Mouse (Mus musculus): ENCODE measurements around the gene Tbx10. TPM values are rescaled to one million over a fixed set of nuclear protein-coding genes. Genes with fewer than 3 reads are reported as not detected.
"Not testable (repeated sequence)": the region's sequence is repeated elsewhere in the genome, so short reads cannot be mapped to it uniquely, and the experiment has no call there.

Tbx10 gene
- polyA plus RNA-seq, 2 experiments from 2014 or later = not detected

DNA sequence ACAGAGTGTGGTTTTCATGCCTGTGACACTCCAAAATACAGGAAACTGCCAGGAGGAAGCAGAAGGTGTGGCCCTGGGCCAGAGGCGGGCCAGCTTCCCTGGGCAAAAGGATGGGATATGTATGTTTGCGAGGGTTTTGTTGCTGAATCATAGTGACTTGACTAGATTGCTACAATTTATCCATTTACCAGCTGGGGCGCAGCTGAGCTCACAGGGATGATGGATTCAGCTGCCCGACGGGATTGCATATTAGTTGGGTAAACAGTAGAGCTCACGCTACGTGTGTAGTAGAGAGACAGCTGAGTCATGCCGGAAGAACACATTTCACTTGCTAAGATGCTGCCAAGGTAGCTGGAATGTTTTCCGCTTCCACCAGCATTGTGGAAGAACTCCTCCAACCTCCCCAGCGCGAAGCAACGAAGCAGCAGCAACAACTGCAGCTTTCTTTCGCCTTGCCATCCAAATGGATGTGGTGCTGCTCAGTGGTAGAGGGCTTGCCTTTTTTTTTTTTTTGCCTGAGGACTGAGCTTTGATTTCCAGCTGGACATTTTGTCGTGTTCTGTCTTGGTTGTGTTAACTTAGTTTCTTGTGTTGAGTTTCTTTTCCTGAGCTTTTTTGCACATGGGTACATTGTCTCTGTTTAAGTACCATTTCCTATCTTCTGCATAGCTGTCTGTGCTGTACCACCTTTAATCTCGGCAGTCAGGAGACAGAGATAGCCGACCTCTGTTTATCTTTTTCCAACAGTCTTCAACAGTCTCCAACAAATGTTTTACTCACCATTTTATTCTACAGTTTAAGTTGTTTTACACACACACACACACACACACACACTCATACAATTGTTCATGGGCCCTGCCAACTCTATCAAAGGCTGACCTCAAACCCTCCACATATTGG, 53.7 kb downstream of the Tbx10 start, which contains the start of gene Gstp2:
Gene Gstp2, minus strand, starts transcription at position 58 of the 900 bp plus-strand sequence.
- no peak for ATAC-seq

DNA sequence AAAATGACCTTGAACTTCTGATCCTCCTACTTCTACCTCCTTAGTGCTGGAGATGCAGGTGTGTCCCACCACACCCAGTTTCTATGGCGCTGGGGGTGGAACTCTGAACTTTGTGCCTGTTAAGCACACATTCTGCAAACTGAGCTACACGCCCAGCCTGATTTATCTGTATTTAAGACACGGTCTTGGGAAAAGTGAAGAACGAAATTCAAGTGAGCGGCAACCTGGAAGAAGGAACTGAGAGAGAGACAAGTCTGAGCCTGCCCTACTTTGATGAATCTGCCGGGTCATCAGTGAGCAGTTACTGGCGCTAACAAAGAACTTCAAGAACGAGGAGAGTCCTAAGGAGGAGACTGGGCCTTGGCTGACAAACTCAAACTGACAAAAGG, 54.3 kb downstream of the Tbx10 start:
- no peak for ATAC-seq

DNA sequence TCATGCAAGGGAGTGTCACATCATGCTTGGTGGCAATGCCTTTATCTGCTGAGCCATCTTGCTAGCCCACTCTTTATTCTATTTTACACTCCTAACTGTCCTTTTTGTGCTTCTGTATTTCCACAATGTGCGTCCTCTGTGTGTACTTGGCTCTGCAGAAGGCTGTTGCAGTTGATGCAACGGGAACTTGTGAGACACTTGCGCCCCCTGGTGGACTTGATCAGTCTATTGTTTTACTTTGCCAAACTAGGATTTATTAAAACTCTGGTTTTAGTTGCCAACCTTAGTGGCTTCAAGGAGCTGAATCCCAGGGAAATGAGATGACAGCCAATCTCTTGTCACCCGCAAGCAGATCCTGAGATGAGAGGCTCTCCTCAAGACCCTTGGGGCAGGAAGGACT, 55.3 kb downstream of the Tbx10 start:
- ATAC-seq = no peak

DNA sequence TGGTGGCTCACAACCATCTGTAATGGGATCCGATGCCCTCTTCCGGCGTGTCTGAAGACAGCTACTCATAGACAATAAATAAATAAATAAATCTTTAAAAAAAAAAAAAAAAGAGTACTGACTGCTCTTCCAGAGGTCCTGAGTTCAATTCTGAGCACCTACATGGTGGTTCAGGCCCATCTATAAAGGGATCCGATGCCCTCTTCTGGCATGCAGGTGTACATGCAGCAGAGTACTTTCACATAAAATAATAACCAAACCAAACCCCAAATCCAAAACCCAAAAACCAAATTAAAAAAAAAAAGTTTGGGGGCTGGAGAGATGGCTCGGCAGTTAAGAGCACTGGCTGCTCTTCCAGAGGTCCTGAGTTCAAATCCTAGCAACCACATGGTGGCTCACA, 56.5 kb downstream of the Tbx10 start:
- not testable (repeated sequence) for ATAC-seq

Other genes starting within 250 kb of the Tbx10 start
- 10 to 100 TPM; 25.0 to 32.4 TPM for gene Kmt5b, start 225.3 kb upstream of the Tbx10 start, polyA plus RNA-seq (2017; shearing (Covaris generic))
- 1 to 10 TPM; 3.0 to 3.2 TPM for gene Chka, start 141.0 kb upstream of the Tbx10 start, polyA plus RNA-seq (2017; shearing (Covaris generic))
- 10 to 100 TPM; 36.2 to 70.0 TPM for gene Tcirg1, start 85.6 kb upstream of the Tbx10 start, polyA plus RNA-seq (2017; shearing (Covaris generic))
- 100 to 1,000 TPM; 262 to 298 TPM for gene Ndufs8, start 80.0 kb upstream of the Tbx10 start, polyA plus RNA-seq (2017; shearing (Covaris generic))
- under 1 TPM in 1 of 2 experiments, not detected in 1; 0.83 TPM for gene Aldh3b1, start 62.9 kb upstream of the Tbx10 start, polyA plus RNA-seq (2017; shearing (Covaris generic))
- 10 to 100 TPM; 17.1 to 21.8 TPM for gene Unc93b1, start 57.6 kb upstream of the Tbx10 start, polyA plus RNA-seq (2017; shearing (Covaris generic))
- not detected for gene Aldh3b3, start 34.1 kb upstream of the Tbx10 start, polyA plus RNA-seq (2017; shearing (Covaris generic))
- gene Aldh3b2, start 20.4 kb upstream of the Tbx10 start, polyA plus RNA-seq (2017; shearing (Covaris generic)) = not detected
- 1 to 10 TPM; 1.2 to 1.6 TPM for gene Acy3, start 6.2 kb upstream of the Tbx10 start, polyA plus RNA-seq (2017; shearing (Covaris generic))
- 10 to 100 TPM; 17.3 to 17.8 TPM for gene Nudt8, start 7.8 kb downstream of the Tbx10 start, polyA plus RNA-seq (2017; shearing (Covaris generic))
- gene Gm49405, start 7.9 kb downstream of the Tbx10 start, polyA plus RNA-seq (2017; shearing (Covaris generic)) = under 1 TPM; 0.19 to 0.42 TPM
- gene Doc2g, start 10.6 kb downstream of the Tbx10 start, polyA plus RNA-seq (2017; shearing (Covaris generic)) = 1 to 10 TPM in 1 of 2 experiments, under 1 TPM in 1; 0.45 to 1.5 TPM
- 100 to 1,000 TPM; 129 to 134 TPM for gene Ndufv1, start 20.1 kb downstream of the Tbx10 start, polyA plus RNA-seq (2017; shearing (Covaris generic))
- 100 to 1,000 TPM; 481 to 485 TPM for gene Gstp1, start 45.2 kb downstream of the Tbx10 start, polyA plus RNA-seq (2017; shearing (Covaris generic))
- gene Gstp2, start 53.3 kb downstream of the Tbx10 start, polyA plus RNA-seq (2017; shearing (Covaris generic)) = 10 to 100 TPM; 11.1 to 23.5 TPM
- gene Gstp3, start 66.8 kb downstream of the Tbx10 start, polyA plus RNA-seq (2017; shearing (Covaris generic)) = 100 to 1,000 TPM; 202 to 218 TPM
- gene Cabp2, start 88.8 kb downstream of the Tbx10 start, polyA plus RNA-seq (2017; shearing (Covaris generic)) = not detected
- 100 to 1,000 TPM; 372 to 419 TPM for gene Cdk2ap2, start 104.4 kb downstream of the Tbx10 start, polyA plus RNA-seq (2017; shearing (Covaris generic))
- gene Pitpnm1, start 107.2 kb downstream of the Tbx10 start, polyA plus RNA-seq (2017; shearing (Covaris generic)) = 10 to 100 TPM; 89.9 to 91.4 TPM
- 100 to 1,000 TPM; 171 to 215 TPM for gene Aip, start 133.1 kb downstream of the Tbx10 start, polyA plus RNA-seq (2017; shearing (Covaris generic))
- not detected for gene Gpr152, start 147.0 kb downstream of the Tbx10 start, polyA plus RNA-seq (2017; shearing (Covaris generic))
- gene Cabp4, start 151.3 kb downstream of the Tbx10 start, polyA plus RNA-seq (2017; shearing (Covaris generic)) = 1 to 10 TPM; 1.1 to 1.4 TPM
- gene Coro1b, start 155.9 kb downstream of the Tbx10 start, polyA plus RNA-seq (2017; shearing (Covaris generic)) = 100 to 1,000 TPM; 212 to 255 TPM
- gene Ptprcap, start 160.9 kb downstream of the Tbx10 start, polyA plus RNA-seq (2017; shearing (Covaris generic)) = 1,000 to 10,000 TPM; 1,013 to 1,027 TPM
- 10 to 100 TPM; 21.9 to 25.0 TPM for gene Rps6kb2, start 170.6 kb downstream of the Tbx10 start, polyA plus RNA-seq (2017; shearing (Covaris generic))
- gene Carns1, start 182.7 kb downstream of the Tbx10 start, polyA plus RNA-seq (2017; shearing (Covaris generic)) = 1 to 10 TPM; 6.1 to 7.2 TPM
- 100 to 1,000 TPM; 548 to 733 TPM for gene Tbc1d10c, start 198.5 kb downstream of the Tbx10 start, polyA plus RNA-seq (2017; shearing (Covaris generic))
- 1,000 to 10,000 TPM in 1 of 2 experiments, 100 to 1,000 TPM in 1; 945 to 1,075 TPM for gene Ppp1ca, start 199.3 kb downstream of the Tbx10 start, polyA plus RNA-seq (2017; shearing (Covaris generic))
- 10 to 100 TPM; 37.7 to 40.3 TPM for gene Rad9a, start 208.9 kb downstream of the Tbx10 start, polyA plus RNA-seq (2017; shearing (Covaris generic))
- gene Clcf1, start 221.5 kb downstream of the Tbx10 start, polyA plus RNA-seq (2017; shearing (Covaris generic)) = 10 to 100 TPM; 19.7 to 29.7 TPM
- gene AC109138.7, start 221.6 kb downstream of the Tbx10 start, polyA plus RNA-seq (2017; shearing (Covaris generic)) = not detected
- 100 to 1,000 TPM; 117 to 151 TPM for gene Pold4, start 239.1 kb downstream of the Tbx10 start, polyA plus RNA-seq (2017; shearing (Covaris generic))